Mouse (Mus musculus) ES-E14 (cell line): ENCODE results near the gene Dgcr6.

Experiments used
- CHD2 ChIP-seq: IDR thresholded peaks from 2 replicates; pipeline ENCODE4 v1.6.1; 2014; ENCODE audit warnings: mild to moderate bottlenecking, low read depth, low read length, inconsistent platforms
- HCFC1 ChIP-seq: IDR thresholded peaks from 2 replicates; pipeline ENCODE4 v1.6.1; 2012; ENCODE audit warnings: low read length, inconsistent platforms, borderline replicate concordance; ENCODE audit not compliant: insufficient read depth
- MAFK ChIP-seq: IDR thresholded peaks from 2 replicates; pipeline ENCODE4 v1.6.1; 2014; ENCODE audit warnings: mild to moderate bottlenecking, low read depth, low read length, inconsistent platforms; ENCODE audit not compliant: insufficient read depth
- ZC3H11A ChIP-seq: IDR thresholded peaks from 2 replicates; pipeline ENCODE4 v1.6.1; 2012; ENCODE audit warnings: low read depth, mild to moderate bottlenecking, inconsistent platforms, low read length, borderline replicate concordance
- ZNF384 ChIP-seq: IDR thresholded peaks from 2 replicates; pipeline ENCODE4 v1.6.1; 2012; ENCODE audit warnings: low read depth, low read length, inconsistent platforms

- TF ChIP-seq CHD2 (no peak), ZNF384 (no peak), HCFC1 (no peak), MAFK (no peak), ZC3H11A (no peak)
Measured at GRCm38 (mm10) chr16:18022780-18023557, 29.7 kb upstream of the Dgcr6 start.
